ENCODE assay signal across 8 mouse cellular contexts in the genomic region with DNA sequence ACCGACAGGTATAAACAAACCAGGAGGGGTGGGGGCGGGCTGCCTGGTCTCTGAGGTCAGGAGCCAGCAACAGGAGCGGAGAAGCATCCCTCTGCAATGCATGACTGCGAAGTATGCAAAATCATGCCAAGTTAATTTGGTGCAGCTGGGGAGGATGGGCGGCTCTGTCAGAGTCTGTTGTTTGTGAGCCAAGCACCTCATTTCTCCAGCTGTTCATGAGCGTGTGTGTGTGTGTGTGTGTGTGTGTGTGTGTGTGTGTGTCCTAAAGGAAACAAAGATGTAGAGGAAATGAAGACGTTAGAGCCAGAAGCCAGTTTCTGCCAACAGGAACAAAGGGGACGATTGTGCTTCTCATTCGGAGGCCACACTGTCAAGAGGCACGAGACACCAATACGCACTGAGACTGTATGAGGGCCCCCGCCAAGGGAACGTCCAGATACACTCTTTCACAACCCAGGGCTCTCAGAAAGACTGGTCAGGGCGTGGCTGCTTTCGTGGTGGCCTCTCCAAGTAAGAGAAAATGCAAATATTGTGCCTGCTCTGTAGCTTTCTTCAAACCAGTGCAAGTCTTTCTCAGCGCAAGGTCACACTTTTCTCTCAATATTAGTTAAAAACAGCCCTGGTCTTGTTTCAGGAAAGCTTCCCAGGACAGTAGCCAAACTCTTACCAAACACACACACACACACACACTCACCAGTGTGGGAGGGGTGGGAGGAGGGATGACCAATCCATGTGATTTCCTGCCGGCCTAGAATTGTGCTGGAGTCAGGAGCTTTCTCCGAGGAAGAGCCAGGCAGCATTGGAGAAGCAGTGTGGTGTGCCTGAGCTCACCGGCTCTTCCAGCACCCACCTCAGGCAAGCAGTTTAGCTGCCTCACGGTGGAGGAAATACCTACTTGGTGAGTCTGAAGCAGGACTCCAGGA.
A peak's percentile ranks its signal among the peaks of the same experiment; 100 is the strongest.
DNase-seq lines count a peak whose midpoint lies in the region; ATAC-seq and TF ChIP-seq lines count a peak whose summit lies in the region.

No protein-coding gene starts in this region.

- WGBS in hindbrain, embryonic 11.5 days: 20% methylated on average over 20 of the region's 20 CpGs
- WGBS in lung, embryonic 16.5 days: 4% methylated on average over 20 of the region's 20 CpGs
- 12% methylated on average over 20 of the region's 20 CpGs for WGBS in olfactory bulb, adult 2 months
- 9% methylated on average over 20 of the region's 20 CpGs for WGBS in thymus, adult 2 months

- peak; percentile 79 for ATAC-seq in CD4-positive, CD25-positive, alpha-beta regulatory T cell, adult 4 months
- peak; percentile 86 for ATAC-seq in hindbrain, embryonic 11.5 days (ENCODE audit: low FRiP score)
- ATAC-seq in lung, embryonic 16.5 days (ENCODE audit: low read depth): peak; percentile 90

- no peaks in the 10 kb centered on the region for H3K9me3 ChIP-seq in hindbrain, embryonic 11.5 days (ENCODE audit: control insufficient read depth, low read length)
- no peaks in the 10 kb centered on the region; the same call in 1 of the 2 replicates for H3K9me3 ChIP-seq in lung, embryonic 16.5 days (ENCODE audit: control insufficient read depth, low read length)

- H3K27me3 ChIP-seq in hindbrain, embryonic 11.5 days (ENCODE audit: control insufficient read depth, insufficient read depth, low read length): no peaks in the 10 kb centered on the region
- no peaks in the 10 kb centered on the region for H3K27me3 ChIP-seq in lung, embryonic 16.5 days (ENCODE audit: control insufficient read depth, insufficient read depth, low read depth, low read length)
- no peaks in the 10 kb centered on the region for H3K27me3 ChIP-seq in thymus, adult 2 months (ENCODE audit: control insufficient read depth, insufficient read depth, low read length)

- H3K36me3 ChIP-seq in hindbrain, embryonic 11.5 days (ENCODE audit: control insufficient read depth, insufficient read depth, low read length): no peaks in the 10 kb centered on the region
- H3K36me3 ChIP-seq in lung, embryonic 16.5 days (ENCODE audit: control insufficient read depth, insufficient read depth, low read length): no peaks in the 10 kb centered on the region
- no peaks in the 10 kb centered on the region for H3K36me3 ChIP-seq in thymus, adult 2 months (ENCODE audit: control insufficient read depth, insufficient read depth, low read length)

- no peak for TF ChIP-seq CTCF in olfactory bulb, adult 2 months (IDR thresholded peaks at IDR 0.05; ENCODE audit: insufficient read depth, low read depth, low read length)
- no peak for TF ChIP-seq CTCF in thymus, adult 2 months (IDR thresholded peaks at IDR 0.05; ENCODE audit: borderline replicate concordance, control insufficient read depth, extremely low read depth, insufficient read depth, low read length, poor library complexity)

- peak; percentile 76 to 83 for DNase-seq in cerebellum, postnatal 10 days
- peak; percentile 35 to 64 for DNase-seq in frontal cortex, postnatal 14 days (ENCODE audit: low spot score in 2 of 2)
- peak; percentile 72 for DNase-seq in hindbrain, embryonic 11.5 days (ENCODE audit: low spot score)
- DNase-seq in layer of hippocampus, adult 9-11 months: peak; percentile 78
- DNase-seq in thymus, adult 2 months: peak; percentile 68

- no peak overlapping the region for H3K4me3 ChIP-seq in hindbrain, embryonic 11.5 days (ENCODE audit: low read depth, low read length)
- H3K4me3 ChIP-seq in lung, embryonic 16.5 days (ENCODE audit: low read length): peak overlapping the region; percentile 28
- H3K4me3 ChIP-seq in olfactory bulb, adult 2 months (ENCODE audit: insufficient read depth, low read depth, low read length): no peak overlapping the region
- H3K4me3 ChIP-seq in thymus, adult 2 months (ENCODE audit: control insufficient read depth, insufficient read depth, low read length): peak overlapping the region; percentile 10; the same call in 1 of the 2 replicates

- TF ChIP-seq POLR2A in olfactory bulb, adult 2 months (IDR thresholded peaks at IDR 0.05; ENCODE audit: insufficient read depth, low read depth, low read length): no peak
- 0 out of 2 replicates have a peak, but pooled peaks have one; percentile 7 for TF ChIP-seq POLR2A in thymus, adult 2 months (IDR thresholded peaks at IDR 0.05; ENCODE audit: control insufficient read depth, extremely low read depth, insufficient read depth, low read length, poor library complexity)

- H3K9ac ChIP-seq in hindbrain, embryonic 11.5 days (ENCODE audit: low read depth, low read length): no peak overlapping the region
- peak overlapping the region; percentile 65 for H3K9ac ChIP-seq in lung, embryonic 16.5 days (ENCODE audit: low read length)

- peak overlapping the region; percentile 9 for H3K4me2 ChIP-seq in hindbrain, embryonic 11.5 days (replicated peaks; ENCODE audit: low read depth, low read length)
- H3K4me2 ChIP-seq in lung, embryonic 16.5 days (ENCODE audit: low read depth, low read length): peak overlapping the region; percentile 54

- peak overlapping the region; percentile 56 for H3K27ac ChIP-seq in hindbrain, embryonic 11.5 days (ENCODE audit: low read depth, low read length)
- H3K27ac ChIP-seq in lung, embryonic 16.5 days (ENCODE audit: low read length): peak overlapping the region; percentile 99
- peak overlapping the region; percentile 90 for H3K27ac ChIP-seq in olfactory bulb, adult 2 months (ENCODE audit: insufficient read depth, low read depth, low read length)
- H3K27ac ChIP-seq in thymus, adult 2 months (ENCODE audit: control insufficient read depth, insufficient read depth, low read length): peak overlapping the region; percentile 92

- H3K4me1 ChIP-seq in hindbrain, embryonic 11.5 days (replicated peaks; ENCODE audit: control insufficient read depth, insufficient read depth, low read length): peaks cover 5% of the 10 kb centered on the region
- H3K4me1 ChIP-seq in lung, embryonic 16.5 days (replicated peaks; ENCODE audit: control insufficient read depth, insufficient read depth, low read length): peaks cover 26% of the 10 kb centered on the region
- H3K4me1 ChIP-seq in olfactory bulb, adult 2 months (ENCODE audit: control insufficient read depth, insufficient read depth, low read length): peaks cover 22% of the 10 kb centered on the region
- H3K4me1 ChIP-seq in thymus, adult 2 months (replicated peaks; ENCODE audit: control insufficient read depth, insufficient read depth, low read length): peaks cover 34% of the 10 kb centered on the region

Comparison
In these comparisons a context has a peak if more than half of its experiments do, and no peak if none do; other contexts are left out.
1. H3K4me3 ChIP-seq: peak in lung, embryonic 16.5 days (single experiment) and thymus, adult 2 months (single experiment); none in hindbrain, embryonic 11.5 days (single experiment) and olfactory bulb, adult 2 months (single experiment).
2. Peak in every context shown above with its lines, with median percentiles within 50 percentile points of each other: ATAC-seq, DNase-seq and H3K27ac ChIP-seq.